Mouse (Mus musculus) CH12.LX (cell line): ENCODE data around the gene Adamtsl4. TPM values are rescaled to one million over a fixed set of nuclear protein-coding genes. Genes with fewer than 3 reads are reported as not detected.

Experiments used
- DNase-seq: peaks from one replicate; pipeline ENCODE4 v3.0.0-alpha.2; 2013; ENCODE audit errors: extremely low read depth
- H3K27ac ChIP-seq: 2 replicates; pipeline ENCODE4 v1.5.1; 2012; ENCODE audit warnings: low read depth, mild to moderate bottlenecking, control low read depth, moderate library complexity; ENCODE audit not compliant: insufficient read depth
- H3K27me3 ChIP-seq: replicated peaks from 2 replicates; pipeline ENCODE3; 2012; ENCODE audit warnings: inconsistent platforms
- H3K36me3 ChIP-seq, 2 experiments: replicated peaks in 1 of 2; 2 replicates each; pipeline versions ENCODE3 to v1.6.1; 2012; ENCODE audit warnings: inconsistent platforms in 1 of 2, low read length in 1 of 2, mild to moderate bottlenecking in 1 of 2, mixed read lengths in 1 of 2, moderate library complexity in 1 of 2; ENCODE audit not compliant: control insufficient read depth in 1 of 2, insufficient read depth in 1 of 2
- H3K4me1 ChIP-seq, 2 experiments: 2 replicates each; pipeline ENCODE4 v1.6.1; 2012; ENCODE audit warnings: inconsistent platforms in 1 of 2, moderate library complexity in 1 of 2; ENCODE audit not compliant: insufficient read depth in 2 of 2, control insufficient read depth in 1 of 2
- H3K4me2 ChIP-seq: 2 replicates; pipeline ENCODE4 v1.6.1; 2012; ENCODE audit warnings: low read depth, mild to moderate bottlenecking, control low read depth; ENCODE audit not compliant: poor library complexity, insufficient read depth, severe bottlenecking
- H3K4me3 ChIP-seq, 3 experiments: fragments of 150-350 bp in 1 of 3; sonication (generic) in 1 of 3; replicated peaks in 1 of 3; 2 replicates each; pipeline versions ENCODE3 to v1.5.1; 2011 to 2012; ENCODE audit warnings: low read depth in 2 of 3, low read length in 2 of 3, mild to moderate bottlenecking in 2 of 3, moderate library complexity in 2 of 3, control low read depth in 1 of 3, improper control_type of control experiment in 1 of 3, inconsistent platforms in 1 of 3, mixed read lengths in 1 of 3; ENCODE audit not compliant: poor library complexity in 1 of 3
- H3K79me2 ChIP-seq: replicated peaks from 2 replicates; pipeline ENCODE4 v1.6.1; 2012; ENCODE audit warnings: mild to moderate bottlenecking, moderate library complexity; ENCODE audit not compliant: control insufficient read depth, poor library complexity, insufficient read depth, severe bottlenecking; ENCODE audit errors: extremely low read depth
- H3K9ac ChIP-seq: 2 replicates; pipeline ENCODE4 v1.6.1; 2012; ENCODE audit warnings: low read depth, mild to moderate bottlenecking, control low read depth, moderate library complexity; ENCODE audit not compliant: insufficient read depth
- H3K9me3 ChIP-seq: replicated peaks from 2 replicates; pipeline ENCODE3; 2012; ENCODE audit warnings: low read length, inconsistent platforms, mixed read lengths
- CHD1 ChIP-seq: IDR thresholded peaks from 2 replicates; pipeline ENCODE4 v1.6.1; 2012; ENCODE audit warnings: low read depth, low read length, improper control_type of control experiment, inconsistent platforms
- ELF1 ChIP-seq: IDR thresholded peaks from 2 replicates; pipeline ENCODE4 v1.6.1; 2014; ENCODE audit warnings: low read depth, mild to moderate bottlenecking, inconsistent platforms, low read length, improper control_type of control experiment
- HCFC1 ChIP-seq: IDR thresholded peaks from 2 replicates; pipeline ENCODE4 v1.6.1; 2012; ENCODE audit warnings: low read depth, mild to moderate bottlenecking, inconsistent platforms, low read length, improper control_type of control experiment
- JUN ChIP-seq: IDR thresholded peaks from 2 replicates; pipeline ENCODE4 v1.6.1; 2011; ENCODE audit warnings: low read depth, mild to moderate bottlenecking, low read length, improper control_type of control experiment, moderate library complexity; ENCODE audit not compliant: insufficient read depth
- JUND ChIP-seq: conservative IDR thresholded peaks from 2 replicates; pipeline ENCODE4 v1.6.1; 2011; ENCODE audit warnings: low read depth, low read length, improper control_type of control experiment
- KAT2A ChIP-seq: IDR thresholded peaks from 2 replicates; pipeline ENCODE4 v1.6.1; 2012; ENCODE audit warnings: low read length, improper control_type of control experiment, inconsistent platforms; ENCODE audit not compliant: insufficient replicate concordance
- MAFK ChIP-seq: IDR thresholded peaks from 2 replicates; pipeline ENCODE4 v1.6.1; 2011; ENCODE audit warnings: low read length, improper control_type of control experiment; ENCODE audit not compliant: insufficient replicate concordance
- MXI1 ChIP-seq: IDR thresholded peaks from 2 replicates; pipeline ENCODE4 v1.6.1; 2011; ENCODE audit warnings: mild to moderate bottlenecking, low read depth, low read length, improper control_type of control experiment
- NELFE ChIP-seq: IDR thresholded peaks from 2 replicates; pipeline ENCODE4 v1.6.1; 2011; ENCODE audit warnings: low read depth, low read length, improper control_type of control experiment
- PAX5 ChIP-seq: IDR thresholded peaks from 2 replicates; pipeline ENCODE4 v1.6.1; 2012; ENCODE audit warnings: low read length, inconsistent platforms, mixed read lengths
- POLR2A ChIP-seq: IDR thresholded peaks from 2 replicates; pipeline ENCODE4 v1.6.1; 2011; ENCODE audit warnings: low read depth, mild to moderate bottlenecking, improper control_type of control experiment, low read length
- RAD21 ChIP-seq: IDR thresholded peaks from 2 replicates; pipeline ENCODE4 v1.6.1; 2011; ENCODE audit warnings: low read depth, mild to moderate bottlenecking, low read length, improper control_type of control experiment, moderate library complexity
- UBTF ChIP-seq: IDR thresholded peaks from 2 replicates; pipeline ENCODE4 v1.6.1; 2012; ENCODE audit warnings: low read depth, mild to moderate bottlenecking, inconsistent platforms, low read length, improper control_type of control experiment, moderate library complexity
- ZKSCAN1 ChIP-seq: IDR thresholded peaks from 2 replicates; pipeline ENCODE4 v1.6.1; 2012; ENCODE audit warnings: low read depth, inconsistent platforms, low read length, improper control_type of control experiment, borderline replicate concordance
- ZNF384 ChIP-seq: IDR thresholded peaks from 2 replicates; pipeline ENCODE4 v1.6.1; 2012; ENCODE audit warnings: low read depth, low read length, improper control_type of control experiment, inconsistent platforms
- dilution Hi-C: fragments of 300-500 bp; cut with MboI; formaldehyde crosslinking; loops from 2 replicates; pipeline ENCODE4 v1.14.3; 2020; ENCODE audit warnings: low sequenced_read_pairs; ENCODE audit not compliant: extremely low pct_unique_long_range_greater_than_20kb, extremely low pct_ligation_motif_present
- in situ Hi-C: fragments of 300-500 bp; cut with MboI; formaldehyde crosslinking; loops from 3 replicates; pipeline ENCODE4 v1.14.3; 2019; ENCODE audit warnings: low sequenced_read_pairs, low pct_ligation_motif_present, low pct_unique_long_range_greater_than_20kb, mixed read lengths
- polyA plus RNA-seq: library from polyadenylated mRNA; unstranded; fragments of >175 nt; gene quantifications from 2 replicates; pipeline ENCODE4 v1.2.1, GENCODE M21; 2012; ENCODE audit warnings: low read depth; ENCODE audit not compliant: insufficient read length
- total RNA-seq, 2 experiments: library from RNA; depleted of rRNA; stranded (reverse); fragments of 300-350 nt in 1 of 2; fragments of >200 nt in 1 of 2; gene quantifications; 2 replicates each; pipeline ENCODE4 v1.2.3; 2012 to 2014

Adamtsl4 gene
- total and polyA plus RNA-seq, 3 experiments: 0.10 to 0.85 TPM; not detected in 1

DNA sequence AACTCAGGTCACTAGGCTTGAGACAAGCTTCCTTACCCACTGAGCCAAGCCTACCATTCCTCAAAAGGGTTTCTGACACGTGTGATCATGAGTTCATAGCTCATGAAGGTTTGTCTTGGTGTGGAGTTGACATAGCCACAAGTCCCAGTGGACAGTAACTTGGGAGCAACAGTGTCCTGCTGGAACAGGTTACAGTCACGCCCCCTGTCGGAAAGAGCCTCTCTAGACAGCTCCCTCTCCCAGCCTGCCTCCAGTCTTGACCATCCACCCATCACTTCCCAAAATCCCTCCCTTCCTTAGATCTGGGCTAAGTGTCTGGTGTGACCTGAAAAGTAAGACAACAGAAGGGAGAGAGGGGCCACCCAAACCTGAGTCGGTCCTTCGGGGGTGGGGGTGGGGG is 4.8 kb downstream of the Adamtsl4 start:
- no peak for DNase-seq

DNA sequence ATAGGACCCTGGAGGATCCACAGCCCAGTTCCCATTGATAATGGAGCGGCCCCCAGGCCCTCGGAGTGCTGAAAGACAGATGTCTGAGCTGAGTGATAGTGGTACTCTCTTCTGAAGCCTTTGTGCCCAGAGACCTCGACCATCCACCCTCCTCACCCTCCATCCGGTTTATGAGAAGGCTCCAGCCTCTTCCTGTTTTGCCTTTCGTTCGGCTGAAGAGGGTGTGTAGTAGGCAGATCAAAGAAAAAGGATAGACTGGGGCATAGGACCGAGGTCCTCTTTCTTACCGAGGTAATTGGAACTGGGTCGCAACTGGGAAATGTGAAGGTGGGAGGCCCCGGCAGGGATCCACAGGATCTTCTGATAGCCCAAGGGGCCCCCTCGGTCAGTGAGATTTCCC is 6.4 kb downstream of the Adamtsl4 start:
- peak overlapping the region in 1 of 3 experiments; percentile 41 for H3K4me3 ChIP-seq
- H3K9me3 ChIP-seq: no peaks in the 10 kb centered on the region
- peak overlapping the region; percentile 3; the same call in 1 of the 2 replicates for H3K4me2 ChIP-seq
- H3K36me3 ChIP-seq: peaks cover 0 to 6% of the 10 kb centered on the region in 2 experiments
- H3K9ac ChIP-seq: peak overlapping the region; percentile 7; the same call in 1 of the 2 replicates
- TF ChIP-seq NELFE: no peak
- 0 out of 2 replicates have a peak, but pooled peaks have one; percentile 23 for TF ChIP-seq POLR2A
- TF ChIP-seq, all 38 proteins: peak for 1
- Histone ChIP-seq H3K27me3 (no peaks in the 10 kb centered on the region), H3K79me2 (no peaks in the 10 kb centered on the region), H3K4me1 (peaks cover 7 to 26% of the 10 kb centered on the region in 2 experiments), H3K27ac (no peak overlapping the region)
- in situ Hi-C loops: no loop called here
- DNase-seq: no peak
- dilution Hi-C loops: no loop called here

More for the DNA sequence above, 4.8 kb downstream of the Adamtsl4 start:
- Histone ChIP-seq H3K4me3 (no peak overlapping the region), H3K36me3 (no peaks in the 10 kb centered on the region), H3K27ac (no peak overlapping the region), H3K27me3 (no peaks in the 10 kb centered on the region), H3K9ac (no peak overlapping the region), H3K4me1 (peaks cover 0 to 13% of the 10 kb centered on the region in 2 experiments; a peak in 3 of 4 replicates), H3K4me2 (no peak overlapping the region), H3K9me3 (no peaks in the 10 kb centered on the region), H3K79me2 (no peaks in the 10 kb centered on the region)
- dilution Hi-C loops (no loop called here), in situ Hi-C loops (no loop called here)
- TF ChIP-seq JUN (no peak), HCFC1 (no peak), KAT2A (no peak), JUND (no peak), CHD1 (no peak), POLR2A (no peak), ZNF384 (no peak), RAD21 (no peak), ELF1 (no peak), MXI1 (no peak), MAFK (no peak), PAX5 (no peak), UBTF (no peak), ZKSCAN1 (no peak)
